8 mouse cellular contexts compared by ENCODE assay signal in genomic region chr11:97468639-97469287, GRCm38 (mm10). TPM values are rescaled to one million over a fixed set of nuclear protein-coding genes. Genes with fewer than 3 reads are reported as not detected.
DNase-seq lines count a peak whose midpoint lies in the region; ATAC-seq lines count a peak whose summit lies in the region.

No protein-coding gene starts in this region.

- no peaks in the 10 kb centered on the region for H3K4me1 ChIP-seq in hindbrain, embryonic 15.5 days (replicated peaks)

- no peak overlapping the region for H3K4me3 ChIP-seq in hindbrain, embryonic 15.5 days

- H3K9me3 ChIP-seq in hindbrain, embryonic 15.5 days = no peaks in the 10 kb centered on the region

- peaks cover 61% of the 10 kb centered on the region for H3K36me3 ChIP-seq in hindbrain, embryonic 15.5 days

- ATAC-seq in hindbrain, embryonic 15.5 days (ENCODE audit: low FRiP score, low read depth) = peak; percentile 59
- ATAC-seq in megakaryocyte, adult 5-6 weeks (ENCODE audit: poor library complexity, severe bottlenecking) = peak; percentile 96

- H3K4me2 ChIP-seq in hindbrain, embryonic 15.5 days = no peak overlapping the region

- WGBS in hindbrain, embryonic 15.5 days = 45% methylated on average over 14 of the region's 14 CpGs

- DNase-seq in T-cell, adult 2 months (ENCODE audit: low spot score) = peak; percentile 74
- DNase-seq in cerebellum, postnatal 25 days = peak; percentile 90 to 96
- DNase-seq in gastrocnemius, adult 18-20 months (ENCODE audit: low spot score) = peak; percentile 86
- peak; percentile 79 to 82 for DNase-seq in layer of hippocampus, postnatal 36 days
- peak; percentile 80 to 89 for DNase-seq in right cerebral cortex, postnatal 10 days (ENCODE audit: low spot score in 2 of 2)
- DNase-seq in urinary bladder, postnatal 10 days (ENCODE audit: low spot score) = peak; percentile 57

- no peak overlapping the region for H3K27ac ChIP-seq in hindbrain, embryonic 15.5 days (replicated peaks)

- no peak overlapping the region for H3K9ac ChIP-seq in hindbrain, embryonic 15.5 days

- H3K27me3 ChIP-seq in hindbrain, embryonic 15.5 days = no peaks in the 10 kb centered on the region

RNA-seq across cellular contexts. Expression of gene 4933428G20Rik, which starts 31.4 kb away (rescaled TPM):
- total RNA-seq in gastrocnemius, adult 18-20 months (2021) = not detected
- 1.2 and 1.3 TPM in 2 replicates for polyA plus RNA-seq in hindbrain, embryonic 15.5 days (2015; fragmentation: Nextera tagmentation; extraction: Ambion mirVana)
- not detected for total RNA-seq in layer of hippocampus, postnatal 36 days (2021)
- not detected in 2 replicates for total RNA-seq in megakaryocyte, adult 5-6 weeks (2015)
- total RNA-seq in megakaryocyte, adult 5-6 weeks (2017) = not detected in 2 replicates

RNA-seq across cellular contexts. Expression of gene Arhgap23, which starts 53.4 kb away (rescaled TPM):
- 1 to 10 TPM; 4.8 to 7.5 TPM for total RNA-seq in gastrocnemius, adult 18-20 months (2021)
- polyA plus RNA-seq in hindbrain, embryonic 15.5 days (2015; fragmentation: Nextera tagmentation; extraction: Ambion mirVana) = 9.9 and 10.1 TPM in 2 replicates
- total RNA-seq in layer of hippocampus, postnatal 36 days (2021) = 10 to 100 TPM; 73.4 to 75.4 TPM
- total RNA-seq in megakaryocyte, adult 5-6 weeks (2015) = 7.7 and 9.8 TPM in 2 replicates
- total RNA-seq in megakaryocyte, adult 5-6 weeks (2017) = 5.8 and 9.4 TPM in 2 replicates

Comparison
In these comparisons a context has a peak if more than half of its experiments do, and no peak if none do; other contexts are left out.
1. RNA of gene Arhgap23, which starts 53.4 kb away (total RNA-seq): 73.4 to 75.4 TPM in layer of hippocampus, postnatal 36 days; 5.8 to 9.8 TPM in megakaryocyte, adult 5-6 weeks and 4.8 to 7.5 TPM in gastrocnemius, adult 18-20 months; every median in the first group is over 4 times any median in the second.
2. Peak in every context shown above with its lines, with median percentiles within 50 percentile points of each other: DNase-seq.